Mouse (Mus musculus): ENCODE data around the gene Gsg1l.

Gene Gsg1l

DNA sequence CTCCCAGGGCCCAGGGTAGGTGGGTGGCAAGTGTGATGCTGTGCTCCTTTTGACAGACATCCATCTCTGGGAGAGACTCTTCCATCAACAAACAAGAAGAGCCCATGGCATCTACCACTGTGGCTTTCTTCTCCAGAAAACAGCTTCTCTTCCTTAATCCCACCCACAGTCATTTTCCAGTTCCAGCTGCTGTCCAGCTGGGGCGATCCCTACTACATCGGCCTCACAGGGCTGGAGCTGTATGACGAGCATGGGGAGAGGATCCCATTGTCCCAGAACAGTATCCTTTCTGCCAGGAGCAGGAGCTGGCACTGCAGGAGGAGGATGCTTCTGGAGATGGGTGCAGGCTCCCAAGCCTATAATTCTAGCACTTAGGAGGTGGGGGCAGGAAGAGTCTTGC lies 213.6 kb downstream of the Gsg1l start:
- no peak for DNase-seq (ENCODE audit: low spot score in 2 of 2)

DNA sequence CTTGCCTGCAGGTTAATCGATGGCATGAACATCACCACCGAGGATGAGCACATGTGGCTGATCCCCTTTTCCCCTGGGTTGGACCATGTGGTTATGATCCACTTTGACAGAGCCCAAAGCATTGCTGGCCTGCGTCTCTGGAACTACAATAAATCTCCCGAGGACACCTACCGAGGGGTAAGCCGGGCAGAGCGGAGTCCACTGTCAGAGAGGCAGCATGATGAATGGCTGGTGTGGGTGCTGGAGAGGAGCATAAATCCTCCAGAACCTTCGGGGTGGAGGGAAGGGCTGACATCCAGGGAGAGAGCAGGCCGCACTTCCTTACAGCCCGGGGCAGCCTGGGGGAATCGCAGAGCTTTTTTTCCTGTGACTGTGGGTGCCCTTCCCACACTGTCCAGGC lies 217.0 kb downstream of the Gsg1l start:
- no peak for DNase-seq (ENCODE audit: low spot score in 2 of 2)

DNA sequence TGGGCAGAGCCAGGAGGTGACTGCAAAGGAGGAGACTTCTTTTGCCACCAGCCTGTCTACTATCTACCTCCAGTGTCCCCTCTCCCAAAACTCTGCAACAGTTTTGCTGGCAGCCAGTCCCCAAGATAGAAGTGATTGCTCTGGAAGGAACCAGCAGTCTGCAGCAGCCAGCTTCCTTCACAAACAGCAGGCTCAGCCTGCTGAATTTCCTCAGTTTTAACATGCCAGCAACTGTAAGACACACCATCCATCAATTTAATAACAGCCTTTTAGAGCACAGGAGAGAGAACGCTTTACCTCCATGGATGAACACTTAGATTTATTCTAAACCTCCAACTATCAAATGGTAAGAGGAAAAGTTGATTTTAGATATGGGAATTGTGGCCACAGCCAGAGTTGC lies 218.2 kb downstream of the Gsg1l start:
- DNase-seq (ENCODE audit: low spot score in 2 of 2), result no peak

DNA sequence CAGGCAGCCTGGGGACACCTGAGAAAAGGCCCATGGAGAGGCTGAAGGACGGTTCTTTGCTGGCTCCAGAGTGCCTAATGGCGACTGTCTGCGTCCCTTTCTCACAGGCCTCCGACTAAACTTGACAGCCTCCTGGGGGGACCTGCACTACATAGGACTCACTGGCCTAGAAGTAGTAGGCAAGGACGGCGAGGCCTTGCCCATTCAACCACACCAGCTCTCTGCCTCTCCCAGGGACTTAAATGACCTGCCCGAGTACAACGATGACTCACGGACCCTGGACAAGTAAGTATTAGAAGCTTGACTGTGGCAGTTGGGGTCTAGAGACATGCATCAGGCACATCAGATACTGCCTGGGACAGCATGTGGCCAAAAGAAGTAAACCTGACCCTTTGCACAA lies 221.8 kb downstream of the Gsg1l start:
- DNase-seq (ENCODE audit: low spot score in 2 of 2), result no peak

DNA sequence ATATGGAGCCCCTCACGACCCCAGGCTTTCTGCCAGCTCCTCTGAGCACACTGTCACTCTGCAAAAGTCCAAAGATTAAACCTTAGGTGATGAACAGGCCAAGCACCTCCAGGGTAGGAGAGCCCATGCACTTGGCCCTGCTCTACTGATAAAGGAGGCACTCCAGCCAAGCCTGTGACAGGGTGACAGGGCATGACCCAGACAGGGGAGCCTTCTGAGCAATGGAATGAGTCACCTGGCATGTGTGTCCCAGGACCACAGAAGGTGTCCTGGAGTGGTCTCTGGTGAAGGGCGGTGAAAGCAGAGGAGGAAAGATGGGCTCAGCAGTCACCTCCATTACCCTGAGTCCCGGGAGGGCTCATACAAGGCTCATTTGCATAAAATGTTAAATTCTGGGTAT lies 222.6 kb downstream of the Gsg1l start:
- no peak for DNase-seq (ENCODE audit: low spot score in 2 of 2)

DNA sequence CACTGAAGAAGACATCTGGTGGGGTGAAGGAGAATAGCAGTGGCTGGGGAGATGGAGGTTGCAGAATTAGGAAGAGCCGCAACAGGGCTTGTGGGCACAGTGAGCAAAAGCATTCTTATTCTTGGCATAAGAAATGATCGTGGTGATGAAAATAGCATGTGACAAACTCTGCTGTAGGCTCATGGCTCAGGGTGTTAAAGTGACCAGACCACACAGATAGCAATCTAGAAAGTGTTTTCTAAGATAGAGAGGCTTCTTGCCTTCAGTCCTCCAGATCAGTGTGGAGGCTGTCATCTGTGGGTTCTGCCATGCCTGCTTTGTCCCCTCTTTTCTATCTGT lies 234.7 kb downstream of the Gsg1l start:
- DNase-seq (ENCODE audit: low spot score in 2 of 2), result no peak

DNA sequence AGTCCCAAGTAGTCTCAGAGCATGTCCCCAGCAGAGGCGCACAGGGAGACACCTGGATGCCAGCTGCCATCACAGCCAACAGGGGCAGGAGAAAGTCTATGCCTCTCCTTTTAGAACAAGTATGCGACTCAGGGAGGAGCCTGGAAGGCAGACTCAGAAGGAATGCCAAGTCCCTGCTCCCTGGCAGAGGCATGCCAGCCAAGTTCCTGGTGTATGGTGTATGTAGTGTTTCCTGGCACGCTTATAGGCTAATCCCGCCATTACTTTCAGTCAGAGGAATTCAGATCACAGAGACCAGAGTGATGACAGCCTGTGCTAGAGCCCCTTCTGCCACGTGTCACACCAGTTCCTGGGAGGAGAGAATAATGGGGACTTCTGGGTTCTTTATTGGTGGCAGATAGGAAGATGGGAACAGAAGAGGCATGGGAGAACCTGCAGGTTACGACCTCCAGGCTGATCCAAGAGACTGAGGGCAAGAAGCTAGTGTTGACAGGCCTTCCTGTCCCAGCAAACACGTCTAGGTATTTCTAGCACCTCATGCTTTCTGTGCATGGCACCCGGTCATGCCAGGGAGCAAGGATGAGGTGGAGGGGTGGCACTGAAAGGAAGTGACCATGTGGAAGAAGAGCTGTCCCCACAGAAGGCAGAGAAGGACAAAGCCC lies 235.2 kb downstream of the Gsg1l start:
- no peak for DNase-seq (ENCODE audit: low spot score in 2 of 2)

DNA sequence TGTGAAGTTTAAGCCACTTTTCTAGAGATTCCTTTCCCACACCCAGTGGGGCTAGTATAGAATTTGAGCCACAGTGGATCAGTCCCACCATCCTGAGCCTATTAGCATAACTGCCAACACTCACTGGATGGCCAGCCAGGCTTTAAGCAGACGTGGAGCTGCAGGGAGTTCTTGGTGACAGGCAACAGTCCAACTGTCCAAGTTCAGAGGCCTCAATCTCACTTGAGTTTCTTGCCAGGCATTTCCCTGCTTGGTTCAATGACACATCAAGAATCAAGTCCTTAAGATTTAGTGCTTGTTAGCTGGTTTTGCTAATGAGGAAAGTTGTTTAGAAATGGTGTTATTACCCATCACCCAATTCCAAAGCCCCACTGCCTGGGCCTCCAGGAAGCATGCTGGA lies 236.6 kb downstream of the Gsg1l start:
- DNase-seq (ENCODE audit: low spot score in 2 of 2), result no peak

DNA sequence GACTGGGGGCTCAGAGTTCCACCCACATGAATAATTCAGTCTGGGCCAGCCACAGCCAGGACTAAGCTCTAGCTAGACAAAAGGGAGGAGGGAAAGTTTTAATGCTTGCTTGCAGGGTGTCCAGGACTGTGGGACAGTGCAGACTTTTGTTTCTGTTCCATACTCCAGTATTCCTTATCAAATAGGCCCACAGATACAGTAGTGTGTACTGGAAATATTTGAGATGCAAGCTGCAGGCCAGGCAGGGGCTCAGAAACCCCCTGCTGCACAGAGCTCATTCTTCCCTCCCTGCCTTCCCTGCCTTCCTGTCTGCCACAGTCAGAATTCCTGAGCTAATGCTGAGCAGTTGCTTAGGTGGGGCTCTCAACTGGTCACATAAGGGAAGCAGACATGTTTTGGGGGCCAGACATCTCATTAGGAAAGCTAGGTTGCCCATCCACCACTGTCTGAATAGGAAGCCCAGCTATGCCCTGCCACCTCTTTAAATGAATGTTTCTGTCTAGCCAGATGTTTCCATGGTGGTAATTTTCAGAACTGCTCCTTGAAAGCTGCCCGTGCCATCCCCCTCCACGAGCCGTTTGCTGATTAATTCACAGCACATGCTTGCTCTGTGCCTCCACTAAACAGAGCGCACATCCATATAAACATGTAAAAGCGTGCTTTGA lies 244.0 kb downstream of the Gsg1l start:
- DNase-seq (ENCODE audit: low spot score in 2 of 2), result no peak

DNA sequence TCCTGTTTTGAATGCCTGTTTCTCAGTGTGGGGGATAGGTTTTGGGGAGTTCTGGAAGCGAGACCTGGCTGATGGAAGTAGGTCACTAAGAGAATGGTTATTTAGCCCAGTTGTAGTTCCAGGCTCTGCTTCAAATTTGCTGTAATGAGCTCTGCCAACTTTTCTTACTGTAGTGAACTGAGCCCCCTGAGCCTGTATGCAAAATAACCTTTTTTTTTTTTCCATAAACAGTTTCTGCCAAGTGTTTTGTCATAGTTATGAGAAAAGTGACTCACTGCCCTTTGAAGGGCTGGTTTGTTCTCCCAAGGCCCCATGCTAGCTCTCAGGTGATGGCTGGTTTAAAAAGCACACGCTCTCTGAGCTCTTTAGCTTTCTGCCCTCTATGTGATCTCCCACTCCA lies 248.7 kb downstream of the Gsg1l start:
- DNase-seq (ENCODE audit: low spot score in 2 of 2), result no peak

DNA sequence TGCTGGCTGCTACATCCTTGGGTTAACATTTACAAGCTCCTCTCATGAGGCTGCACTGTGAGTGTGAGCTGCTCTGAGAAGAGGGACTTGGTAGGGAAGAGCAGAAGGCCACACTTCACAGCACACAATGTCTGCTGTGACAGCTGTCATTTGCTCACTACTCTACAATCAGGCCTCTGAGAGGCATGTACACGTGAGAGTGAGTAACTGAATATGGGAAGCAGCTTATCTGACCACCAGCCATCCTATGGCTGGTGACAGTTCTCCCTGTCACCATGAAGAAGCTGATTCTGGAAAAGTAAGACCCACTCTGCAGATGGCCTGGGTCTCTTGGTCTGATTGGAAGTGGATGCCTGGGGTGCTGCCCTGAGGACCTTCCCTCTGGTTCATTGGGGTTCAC lies 249.4 kb downstream of the Gsg1l start:
- no peak for DNase-seq (ENCODE audit: low spot score in 2 of 2)

DNA sequence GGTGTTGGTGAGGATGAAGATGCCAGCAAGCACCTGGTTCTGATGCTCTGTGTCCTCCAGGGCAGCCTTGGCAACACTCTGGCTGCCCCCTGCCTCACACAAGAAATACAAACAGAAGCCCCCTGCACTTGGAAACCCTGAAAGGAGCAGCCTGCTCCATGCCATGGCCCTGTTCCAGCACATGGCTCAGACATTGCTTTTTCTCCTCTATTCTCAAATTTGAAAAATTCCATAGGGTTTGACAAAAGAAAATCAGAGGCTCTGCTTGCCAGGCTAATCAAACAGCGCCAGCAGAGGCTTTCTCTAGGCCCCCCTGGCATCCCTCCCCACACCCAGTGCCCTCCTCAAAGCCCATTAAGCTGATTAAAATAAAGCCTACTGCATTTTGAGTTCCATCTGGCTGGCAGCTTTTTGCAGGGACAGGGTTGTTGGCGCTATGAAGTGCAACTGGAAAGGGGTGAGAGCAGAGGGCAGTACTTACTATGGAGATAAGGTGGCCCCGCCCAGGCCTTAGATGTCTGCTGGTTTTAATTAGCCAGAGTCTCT lies 253.0 kb downstream of the Gsg1l start:
- no peak for DNase-seq (ENCODE audit: low spot score in 2 of 2)

DNA sequence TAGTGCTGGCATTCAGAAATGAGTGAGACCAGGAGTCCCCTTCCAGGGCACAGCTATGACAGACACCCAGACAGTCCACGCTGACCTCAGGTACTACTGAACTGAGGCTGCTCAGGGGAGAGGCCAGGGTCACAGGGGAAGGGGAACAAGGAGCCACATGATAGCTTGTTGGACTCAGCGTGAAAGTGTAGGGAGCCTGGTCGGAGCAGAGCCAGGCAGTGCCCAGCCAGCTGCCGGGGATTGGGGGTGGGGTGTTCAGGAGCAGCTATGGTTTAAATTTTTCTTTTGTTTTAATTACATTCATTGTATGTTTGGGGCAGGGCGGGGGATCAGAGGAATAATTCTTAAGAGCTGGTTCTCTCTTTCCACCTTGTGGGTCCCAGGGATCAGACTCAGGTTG lies 253.7 kb downstream of the Gsg1l start:
- no peak for DNase-seq (ENCODE audit: low spot score in 2 of 2)

Measured in urinary bladder, adult 18-20 months (tissue).